In the genomic region with DNA sequence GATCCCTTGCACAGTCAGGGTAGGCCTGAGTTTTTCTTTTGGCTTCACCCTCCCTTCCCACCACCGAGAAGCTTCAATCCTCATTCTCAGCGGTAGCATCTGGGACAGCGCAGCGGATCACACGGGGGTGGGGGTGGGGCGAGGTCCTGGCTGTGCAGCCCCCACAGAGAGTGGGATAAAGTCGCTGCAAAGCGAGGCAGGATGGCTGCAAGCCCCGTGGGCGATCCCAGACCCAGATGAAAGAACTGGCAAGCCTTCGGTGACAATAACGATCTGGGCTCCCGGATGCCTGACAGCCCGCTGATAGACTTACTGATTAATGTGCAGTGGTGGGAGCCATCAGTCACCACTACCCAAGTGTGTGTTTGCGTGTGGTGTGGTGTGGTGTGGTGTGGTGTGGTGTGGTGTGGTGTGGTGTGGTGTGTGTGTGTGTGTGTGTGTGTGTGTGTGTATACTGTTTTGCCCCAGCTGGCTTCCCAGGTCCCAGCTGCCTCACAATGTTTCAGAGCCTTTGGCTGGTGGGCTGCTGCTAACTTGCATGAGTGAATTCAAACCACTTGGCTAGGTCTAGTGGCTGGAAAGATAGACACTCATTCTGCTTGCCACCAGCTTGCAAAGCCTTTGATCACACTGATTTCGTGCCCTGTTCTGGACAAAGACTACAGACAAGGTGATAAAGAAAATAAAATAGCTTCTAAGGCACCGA, we compare ENCODE assay signal across 8 mouse cellular contexts. TPM values are rescaled to one million over a fixed set of nuclear protein-coding genes. Genes with fewer than 3 reads are reported as not detected.
A peak's percentile ranks its signal among the peaks of the same experiment; 100 is the strongest.
DNase-seq lines count a peak whose midpoint lies in the region; ATAC-seq lines count a peak whose summit lies in the region.

No protein-coding gene starts in this region.

- H3K27me3 ChIP-seq in forebrain, embryonic 10.5 days (ENCODE audit: poor library complexity, severe bottlenecking) = peaks cover 49% of the 10 kb centered on the region
- H3K27me3 ChIP-seq in neural tube, embryonic 11.5 days (ENCODE audit: control insufficient read depth, insufficient read depth, low read length) = no peaks in the 10 kb centered on the region

- no peaks in the 10 kb centered on the region for H3K36me3 ChIP-seq in forebrain, embryonic 10.5 days (replicated peaks)
- no peaks in the 10 kb centered on the region for H3K36me3 ChIP-seq in neural tube, embryonic 11.5 days (ENCODE audit: control insufficient read depth, insufficient read depth, low read length)

- no peak overlapping the region for H3K9ac ChIP-seq in neural tube, embryonic 11.5 days (ENCODE audit: low read length)

- WGBS in forebrain, embryonic 10.5 days = 31% methylated on average over 17 of the region's 17 CpGs
- WGBS in neural tube, embryonic 11.5 days = 25% methylated on average over 17 of the region's 17 CpGs

- peak overlapping the region; percentile 32 for H3K4me3 ChIP-seq in forebrain, embryonic 10.5 days
- no peak overlapping the region for H3K4me3 ChIP-seq in neural tube, embryonic 11.5 days (ENCODE audit: low read depth, low read length)

- H3K9me3 ChIP-seq in forebrain, embryonic 10.5 days = no peaks in the 10 kb centered on the region
- no peaks in the 10 kb centered on the region for H3K9me3 ChIP-seq in neural tube, embryonic 11.5 days (ENCODE audit: control insufficient read depth, low read length)

- peak; percentile 49 for ATAC-seq in neural tube, embryonic 11.5 days (ENCODE audit: insufficient read depth, low FRiP score, low TSS enrichment)

- DNase-seq in layer of hippocampus, adult 11-12 months (ENCODE audit: low spot score) = peak; percentile 30
- DNase-seq in layer of hippocampus, adult 9-10 months (ENCODE audit: low spot score) = no peak
- no peak for DNase-seq in forebrain, embryonic 10.5 days (ENCODE audit: extremely low spot score, low spot score)
- DNase-seq in layer of hippocampus, adult 9-11 months = peak; percentile 66
- DNase-seq in neural tube, embryonic 11.5 days (ENCODE audit: low spot score) = peak; percentile 43
- no peak for DNase-seq in adrenal gland, postnatal 36 days
- DNase-seq in adrenal gland, adult 8-10 months = no peak
- DNase-seq in adipocyte (ENCODE audit: low spot score) = no peak

- peaks cover 59% of the 10 kb centered on the region for H3K4me1 ChIP-seq in forebrain, embryonic 10.5 days
- peaks cover 11% of the 10 kb centered on the region; the same call in 1 of the 2 replicates for H3K4me1 ChIP-seq in neural tube, embryonic 11.5 days (ENCODE audit: control insufficient read depth, insufficient read depth, low read length)

- H3K27ac ChIP-seq in forebrain, embryonic 10.5 days = peak overlapping the region; percentile 82
- no peak overlapping the region for H3K27ac ChIP-seq in neural tube, embryonic 11.5 days (ENCODE audit: low read depth, low read length)

- peak overlapping the region; percentile 4; the same call in 1 of the 2 replicates for H3K4me2 ChIP-seq in neural tube, embryonic 11.5 days (ENCODE audit: low read depth)

RNA-seq across cellular contexts. Expression of a gene that starts 40.4 kb away (rescaled TPM):
- 3.1 and 3.2 TPM in 2 replicates for polyA plus RNA-seq in forebrain, embryonic 10.5 days (2016; fragmentation: Nextera tagmentation; extraction: Ambion mirVana)
- polyA plus RNA-seq in neural tube, embryonic 11.5 days (2014; fragmentation: Nextera tagmentation; extraction: Ambion mirVana) = 3.7 and 4.2 TPM in 2 replicates
- 100 to 1,000 TPM; 116 to 118 TPM for total RNA-seq in adrenal gland, postnatal 36 days (2021)
- 10 to 100 TPM; 51.3 to 72.1 (median 68.6) TPM for total RNA-seq in adrenal gland, adult 8-10 months (2022)

Comparison
In these comparisons a context has a peak if more than half of its experiments do, and no peak if none do; other contexts are left out.
1. DNase-seq: peak in layer of hippocampus, adult 11-12 months (single experiment), layer of hippocampus, adult 9-11 months (single experiment) and neural tube, embryonic 11.5 days (single experiment); none in layer of hippocampus, adult 9-10 months (single experiment), forebrain, embryonic 10.5 days (single experiment), adrenal gland, postnatal 36 days (0 of 2), adrenal gland, adult 8-10 months (single experiment) and adipocyte (single experiment).